Mouse (Mus musculus) kidney, adult 2 months (tissue): ENCODE measurements around the gene Nisch. TPM values are rescaled to one million over a fixed set of nuclear protein-coding genes. Genes with fewer than 3 reads are reported as not detected.

Source experiments
- DNase-seq: peaks from one replicate; pipeline ENCODE4 v3.0.0; 2021
- H3K27ac ChIP-seq: fragments of 200-500 bp; 2 replicates; pipeline ENCODE4 v1.5.1; 2012; ENCODE audit warnings: low read depth, low read length, control low read depth, inconsistent platforms; ENCODE audit not compliant: insufficient read depth
- H3K27me3 ChIP-seq: fragments of 200-500 bp; replicated peaks from 2 replicates; pipeline ENCODE4 v1.6.1; 2012; ENCODE audit warnings: mild to moderate bottlenecking, moderate library complexity, low read length, inconsistent platforms; ENCODE audit not compliant: control insufficient read depth, insufficient read depth
- H3K36me3 ChIP-seq: fragments of 200-500 bp; 2 replicates; pipeline ENCODE4 v1.6.1; 2012; ENCODE audit warnings: mild to moderate bottlenecking, moderate library complexity, low read length, inconsistent platforms; ENCODE audit not compliant: control insufficient read depth, insufficient read depth
- H3K4me1 ChIP-seq: fragments of 200-500 bp; 2 replicates; pipeline ENCODE4 v1.6.1; 2011; ENCODE audit warnings: low read length; ENCODE audit not compliant: control insufficient read depth, insufficient read depth
- H3K4me3 ChIP-seq: fragments of 200-500 bp; 2 replicates; pipeline ENCODE4 v1.5.1; 2011; ENCODE audit warnings: mild to moderate bottlenecking, low read depth, low read length, control low read depth; ENCODE audit not compliant: insufficient read depth
- CTCF ChIP-seq: fragments of 200-500 bp; conservative IDR thresholded peaks from 2 replicates; pipeline ENCODE4 v1.5.1; 2011; ENCODE audit warnings: low read depth, mild to moderate bottlenecking, control low read depth, low read length, moderate library complexity, mixed read lengths; ENCODE audit not compliant: insufficient read depth, insufficient read length
- POLR2A ChIP-seq: fragments of 200-500 bp; IDR thresholded peaks from one replicate; pipeline ENCODE4 v1.6.1; 2011; ENCODE audit warnings: low read depth, low read length, control low read depth
- WGBS: fragments of 180-500 bp; shearing (Covaris S2); methylation state at CpG from one replicate; pipeline ENCODE4 v1.1.7; 2018; 5-methylcytosine and 5-hydroxymethylcytosine counted together
- polyA plus RNA-seq: library from polyadenylated mRNA; depleted of rRNA; stranded (reverse); fragments of >200 nt; gene quantifications from 2 replicates; pipeline ENCODE4 v1.2.3, GENCODE M21; 2012

Gene Nisch
- polyA plus RNA-seq, 1 experiment, result 244 TPM

GRCm38 (mm10) chr14:31199599-31199998 is 17.1 kb downstream of the Nisch start:
- H3K27ac ChIP-seq, result no peak overlapping the region
- no peak for TF ChIP-seq CTCF
- no peak for TF ChIP-seq POLR2A
- H3K27me3 ChIP-seq, result no peaks in the 10 kb centered on the region
- WGBS, result 87% methylated on average over 7 of the region's 7 CpGs
- peaks cover 15% of the 10 kb centered on the region for H3K36me3 ChIP-seq
- DNase-seq, result no peak
- H3K4me3 ChIP-seq, result no peak overlapping the region
- peaks cover 9% of the 10 kb centered on the region; the same call in 1 of the 2 replicates for H3K4me1 ChIP-seq

- Histone ChIP-seq H3K4me3 (peak overlapping the region; percentile 9; the same call in 1 of the 2 replicates), H3K27ac (peak overlapping the region; percentile 71; the same call in 1 of the 2 replicates), H3K27me3 (no peaks in the 10 kb centered on the region), H3K4me1 (peaks cover 7% of the 10 kb centered on the region; the same call in 1 of the 2 replicates), H3K36me3 (peaks cover 9% of the 10 kb centered on the region)
- peak; percentile 43 for DNase-seq
- TF ChIP-seq POLR2A, result no peak
- 36% methylated on average over 16 of the region's 16 CpGs for WGBS
Observed at GRCm38 (mm10) chr14:31197547-31198516, 18.9 kb downstream of the Nisch start.

- H3K27me3 ChIP-seq, result no peaks in the 10 kb centered on the region
- H3K4me1 ChIP-seq, result peaks cover 7% of the 10 kb centered on the region; the same call in 1 of the 2 replicates
- peaks cover 5% of the 10 kb centered on the region; the same call in 1 of the 2 replicates for H3K36me3 ChIP-seq
- H3K27ac ChIP-seq, result no peak overlapping the region
- DNase-seq, result peak; percentile 63
- no peak for TF ChIP-seq POLR2A
- peak; percentile 66 for TF ChIP-seq CTCF
- no peak overlapping the region for H3K4me3 ChIP-seq
Observed at GRCm38 (mm10) chr14:31195968-31196367, 20.8 kb downstream of the Nisch start.

- 84% methylated on average over 4 of the region's 4 CpGs for WGBS
- DNase-seq, result no peak
- TF ChIP-seq CTCF, result no peak
- TF ChIP-seq POLR2A, result no peak
- Histone ChIP-seq H3K27me3 (no peaks in the 10 kb centered on the region), H3K27ac (peak overlapping the region; percentile 65; the same call in 1 of the 2 replicates), H3K4me3 (no peak overlapping the region), H3K4me1 (peaks cover 7% of the 10 kb centered on the region; the same call in 1 of the 2 replicates), H3K36me3 (peaks cover 4% of the 10 kb centered on the region; the same call in 1 of the 2 replicates)
Observed at GRCm38 (mm10) chr14:31195521-31195920, 21.2 kb downstream of the Nisch start.

GRCm38 (mm10) chr14:31194891-31195513 is 21.7 kb downstream of the Nisch start:
- DNase-seq, result peak; percentile 87
- no peak overlapping the region for H3K4me3 ChIP-seq

GRCm38 (mm10) chr14:31194441-31194840 is 22.3 kb downstream of the Nisch start:
- Histone ChIP-seq H3K4me1 (peaks cover 7% of the 10 kb centered on the region; the same call in 1 of the 2 replicates), H3K27me3 (no peaks in the 10 kb centered on the region), H3K4me3 (no peak overlapping the region), H3K27ac (no peak overlapping the region), H3K36me3 (no peaks in the 10 kb centered on the region; the same call in 1 of the 2 replicates)
- WGBS, result 68% methylated on average over 2 of the region's 2 CpGs
- TF ChIP-seq CTCF (no peak), POLR2A (no peak)
- no peak for DNase-seq

More at GRCm38 (mm10) chr14:31194891-31195513, 21.7 kb downstream of the Nisch start:
- H3K36me3 ChIP-seq, result peaks cover 2% of the 10 kb centered on the region; the same call in 1 of the 2 replicates
- WGBS, result 35% methylated on average over 14 of the region's 14 CpGs
- TF ChIP-seq POLR2A, result no peak
- H3K27ac ChIP-seq, result peak overlapping the region; percentile 65
- peaks cover 7% of the 10 kb centered on the region; the same call in 1 of the 2 replicates for H3K4me1 ChIP-seq
- H3K27me3 ChIP-seq, result no peaks in the 10 kb centered on the region

- WGBS, result 77% methylated on average over 7 of the region's 7 CpGs
- Histone ChIP-seq H3K36me3 (no peaks in the 10 kb centered on the region; the same call in 1 of the 2 replicates), H3K27me3 (no peaks in the 10 kb centered on the region), H3K27ac (no peak overlapping the region), H3K4me1 (peaks cover 7% of the 10 kb centered on the region; the same call in 1 of the 2 replicates), H3K4me3 (no peak overlapping the region)
- TF ChIP-seq POLR2A (no peak), CTCF (no peak)
- DNase-seq, result no peak
Observed at GRCm38 (mm10) chr14:31193791-31194190, 23.0 kb downstream of the Nisch start.
